Mouse (Mus musculus): Measurements from ENCODE around the gene Mrgprb5.
"Not testable (repeated sequence)": the region's sequence is repeated elsewhere in the genome, so short reads cannot be mapped to it uniquely, and the experiment has no call there.

Mrgprb5 gene

DNA sequence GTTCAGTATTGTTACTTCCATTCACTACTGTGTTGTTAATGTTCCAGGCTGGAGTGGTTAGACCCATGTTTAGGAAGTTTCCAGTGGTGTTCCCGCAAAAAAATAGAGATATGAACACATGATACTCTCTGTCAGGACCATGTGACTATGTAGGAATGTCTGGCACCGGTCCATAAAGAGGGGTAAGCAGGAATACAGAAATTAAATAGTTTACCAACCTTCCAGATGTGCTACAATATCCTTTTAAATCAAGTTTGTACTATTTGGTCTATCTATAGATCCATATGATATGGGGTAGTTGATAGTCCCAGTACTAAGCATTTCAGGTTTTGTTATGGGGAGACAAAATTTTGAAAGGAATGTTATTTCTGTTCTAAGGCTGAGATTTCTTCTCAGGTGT lies at the start of gene Mrgprb5:
Gene Mrgprb5 (minus strand): TSS at position 101 of the 400 bp plus-strand sequence.
- DNase-seq = no peak

DNA sequence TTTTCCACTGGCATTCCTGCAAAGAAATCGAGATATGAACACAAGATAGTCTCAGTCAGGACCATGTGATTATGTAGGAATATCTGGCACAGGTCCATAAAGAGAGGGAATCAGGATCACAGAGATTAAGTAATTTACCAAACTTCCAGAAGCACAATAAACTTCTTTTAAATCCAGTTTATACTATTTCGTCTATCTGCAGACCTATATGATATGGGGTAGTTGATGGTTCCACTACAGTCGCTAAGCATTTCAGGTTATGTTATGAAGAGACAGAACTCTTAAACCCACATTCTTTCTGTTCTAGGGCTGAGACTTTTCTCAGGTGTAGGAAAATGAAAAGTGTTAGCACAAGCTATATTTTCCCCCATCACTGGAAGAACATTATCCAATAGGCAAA lies 30.4 kb upstream of the Mrgprb5 start, which contains the start of gene Mrgprb4:
Gene Mrgprb4 (minus strand): TSS at position 101 of the 400 bp plus-strand sequence.
- DNase-seq = no peak

DNA sequence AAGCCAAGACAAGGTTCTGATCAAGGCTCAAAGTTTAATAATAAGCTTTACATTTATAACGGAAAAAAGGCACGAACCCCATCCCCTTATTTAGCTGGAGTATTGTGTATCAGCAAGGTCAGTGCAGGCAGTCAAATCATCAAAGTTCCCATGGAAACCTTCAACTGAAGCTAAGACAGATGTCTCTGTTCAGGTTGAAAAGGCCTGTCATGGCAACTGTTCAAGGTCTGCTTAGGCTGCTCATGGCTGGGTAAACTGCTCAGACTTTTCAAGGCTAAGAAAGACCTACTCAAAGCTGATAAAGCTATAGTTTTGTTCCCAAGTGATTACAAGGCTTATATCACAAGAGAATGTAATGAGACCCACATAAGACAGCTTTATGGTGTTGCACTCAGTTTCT lies 1.3 kb downstream of the Mrgprb5 start:
- DNase-seq = no peak

DNA sequence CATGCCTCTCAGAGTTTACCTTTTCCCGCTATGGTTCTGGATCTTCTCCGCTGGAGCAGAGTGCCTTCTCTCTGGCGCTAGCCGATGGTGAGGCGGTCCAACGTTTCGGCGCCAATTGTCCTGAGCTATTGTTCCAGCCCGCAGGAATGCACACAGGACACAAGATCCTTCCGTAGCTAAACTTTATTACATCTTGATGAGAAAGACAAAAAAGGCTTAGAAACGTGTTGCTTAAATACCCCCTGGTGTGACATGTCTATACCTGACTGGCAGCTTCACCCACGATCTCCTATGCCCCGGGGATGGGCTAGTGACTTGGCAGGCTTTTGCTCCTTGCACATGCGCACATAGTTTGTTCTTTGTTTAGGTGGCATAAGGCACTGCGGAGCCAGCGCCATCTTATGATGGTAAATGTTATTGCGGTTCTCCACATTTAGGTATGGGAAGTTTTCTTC lies 30.5 kb downstream of the Mrgprb5 start:
- DNase-seq = peak; percentile 4 to 29

DNA sequence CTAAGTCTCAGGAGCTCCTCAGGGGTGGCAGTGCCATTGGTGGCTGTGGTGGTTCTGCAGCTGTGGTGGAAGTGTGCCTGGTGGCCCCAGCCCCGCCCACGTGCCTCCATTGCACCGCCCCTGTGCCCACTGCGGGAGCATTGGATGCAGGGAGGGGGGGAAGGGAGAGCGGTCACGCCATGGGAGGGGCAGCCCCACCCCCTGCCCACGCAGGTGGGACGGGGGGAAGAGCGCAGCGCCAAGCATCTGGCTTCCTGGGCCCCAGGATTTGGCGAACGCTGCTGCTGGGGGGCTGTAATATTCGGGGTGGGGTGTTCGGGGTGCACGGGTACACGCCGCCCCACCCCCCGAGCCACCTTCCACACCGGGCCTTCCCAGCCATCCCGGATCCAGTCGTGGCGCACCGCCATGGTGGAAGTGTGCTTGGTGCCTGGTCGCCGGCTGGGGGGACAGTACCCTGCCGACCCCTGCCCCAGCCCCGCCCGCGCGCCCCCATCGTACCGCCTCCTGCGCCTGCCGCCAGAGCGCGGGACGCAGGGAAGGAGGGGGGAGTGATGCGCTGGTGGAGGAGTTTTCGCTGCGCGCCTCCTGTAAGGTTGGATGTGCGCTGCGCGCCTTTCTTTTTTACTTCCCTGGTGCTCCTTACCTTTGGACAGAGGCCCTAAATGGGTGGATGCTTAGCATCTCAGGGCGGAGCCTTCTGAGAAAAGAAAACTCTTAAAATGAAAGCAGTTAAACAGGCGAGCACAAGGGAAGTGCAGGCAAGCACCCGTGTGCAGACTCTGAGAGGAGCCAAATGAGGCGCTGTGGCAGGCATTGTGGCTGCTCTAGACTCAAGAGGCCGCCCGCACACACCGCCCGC lies 31.4 kb downstream of the Mrgprb5 start:
- peak; percentile 15 to 31 for DNase-seq

DNA sequence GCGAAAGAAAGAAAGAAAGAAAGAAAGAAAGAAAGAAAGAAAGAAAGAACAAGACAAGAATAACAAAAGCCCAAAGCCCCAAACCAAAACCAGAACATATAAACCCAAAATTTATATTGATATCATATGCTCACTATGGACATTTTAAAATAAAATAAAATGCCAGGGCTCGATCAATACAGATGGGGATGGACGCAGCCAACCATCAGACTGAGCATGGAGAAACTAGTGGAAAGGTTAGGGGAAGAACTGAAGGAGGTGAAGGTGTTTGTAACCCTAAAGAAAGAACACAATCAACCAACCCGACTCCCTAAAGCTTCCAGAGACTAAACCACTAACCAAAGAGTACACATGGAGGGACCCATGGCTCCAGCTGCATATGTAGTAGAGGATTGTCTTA lies 36.1 kb downstream of the Mrgprb5 start:
- no peak for DNase-seq

DNA sequence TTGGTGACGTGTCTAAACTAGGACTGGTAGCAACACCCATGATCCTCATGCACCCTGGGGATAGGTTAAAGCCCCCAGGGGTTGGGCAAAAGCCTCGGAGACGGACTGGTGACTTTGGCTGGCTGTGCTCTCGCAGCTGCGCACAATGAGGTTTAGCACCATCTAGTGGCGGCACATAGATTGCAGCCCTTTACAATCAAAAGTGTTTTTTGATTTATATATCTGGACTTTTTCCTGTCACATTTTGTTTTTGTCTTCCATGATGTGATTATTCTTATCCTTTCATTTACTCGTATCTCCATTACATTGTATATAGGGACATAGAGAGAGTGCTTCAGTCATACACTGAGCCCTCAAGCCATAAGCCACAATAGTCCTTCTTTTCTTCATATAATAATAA lies 36.6 kb downstream of the Mrgprb5 start:
- DNase-seq = not testable (repeated sequence)

DNA sequence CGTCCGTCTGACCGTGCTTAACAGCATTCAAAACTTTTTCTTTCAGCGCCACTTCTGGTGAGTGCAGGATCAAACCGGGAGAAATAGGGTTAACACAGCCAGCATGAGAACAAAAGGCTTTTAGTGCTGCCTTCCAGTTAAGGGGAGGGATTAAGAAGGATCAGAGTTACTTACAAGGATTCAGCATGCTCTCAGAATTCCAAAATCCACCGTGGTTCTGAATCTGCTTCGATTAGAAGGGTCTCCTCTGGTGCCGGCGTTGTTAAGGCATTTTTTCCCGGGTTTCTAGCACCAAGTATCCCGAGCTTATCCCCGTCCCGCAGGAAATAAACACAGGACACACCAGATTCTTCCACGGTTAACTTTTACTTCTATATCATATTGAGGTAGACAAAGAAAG lies 37.0 kb downstream of the Mrgprb5 start:
- not testable (repeated sequence) for DNase-seq

DNA sequence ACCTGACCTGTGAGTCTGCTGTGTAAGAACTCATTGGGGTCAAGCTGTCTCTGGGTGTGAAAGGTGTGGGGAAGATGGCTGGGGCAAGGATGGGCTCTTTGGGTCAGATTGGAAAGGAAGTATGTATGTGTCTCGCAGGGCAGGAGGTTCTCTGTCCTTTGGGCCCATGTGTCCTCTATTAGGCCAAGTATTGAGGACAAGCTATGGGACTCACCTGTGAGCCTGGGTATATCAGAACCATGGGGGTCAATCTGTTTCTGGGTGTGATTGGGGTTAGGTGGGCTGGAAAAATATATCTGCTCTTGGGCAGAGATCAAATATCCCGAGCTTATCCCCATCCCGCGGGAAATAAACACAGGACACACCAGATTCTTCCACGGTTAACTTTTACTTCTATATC lies 45.0 kb downstream of the Mrgprb5 start:
- no peak for DNase-seq
